In the genomic region with DNA sequence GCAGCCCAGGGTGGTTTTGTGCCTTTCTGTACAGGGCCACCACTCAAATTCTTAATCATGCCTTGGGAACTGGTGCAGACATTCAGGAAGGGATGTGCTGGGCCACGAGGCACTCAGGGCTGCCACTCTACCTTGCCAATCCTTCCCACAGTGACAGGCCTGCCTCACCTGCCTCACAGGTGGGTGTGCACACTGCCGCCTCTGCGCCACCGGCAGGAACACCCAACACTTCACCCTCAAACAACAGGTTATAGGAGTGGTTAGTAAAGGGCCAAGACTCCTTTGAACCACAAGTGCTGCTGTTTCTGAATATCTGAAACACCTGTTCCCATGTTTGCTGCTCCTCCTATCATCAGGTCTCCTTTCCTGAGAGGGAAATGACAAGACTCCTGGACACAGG, we compare ENCODE assay signal across 24 mouse cellular contexts. TPM values are rescaled to one million over a fixed set of nuclear protein-coding genes. Genes with fewer than 3 reads are reported as not detected.
A peak's percentile ranks its signal among the peaks of the same experiment; 100 is the strongest.
DNase-seq lines count a peak whose midpoint lies in the region; ATAC-seq and TF ChIP-seq lines count a peak whose summit lies in the region.
"Had no signal": no experiment of that assay in that cellular context is flagged by ENCODE, and none has a peak within 500 bp of the region (broad histone marks: within the 10 kb centered on the region; RNA-seq: fewer than 3 reads in every experiment).

No protein-coding gene starts in this region.

- 96% methylated on average over 4 of the region's 4 CpGs for WGBS in hindbrain, embryonic 13.5 days
- 95% methylated on average over 4 of the region's 4 CpGs for WGBS in hindbrain, embryonic 11.5 days
- 54% methylated on average over 4 of the region's 4 CpGs for WGBS in stomach, postnatal 0 days
- WGBS in kidney, embryonic 14.5 days = 92% methylated on average over 4 of the region's 4 CpGs

- peaks cover 34% of the 10 kb centered on the region for H3K4me1 ChIP-seq in hindbrain, embryonic 13.5 days (replicated peaks)
- H3K4me1 ChIP-seq in hindbrain, embryonic 11.5 days (replicated peaks; ENCODE audit: control insufficient read depth, insufficient read depth, low read length) = no peaks in the 10 kb centered on the region; the same call in 1 of the 2 replicates
- H3K4me1 ChIP-seq in stomach, postnatal 0 days (replicated peaks; ENCODE audit: control insufficient read depth, insufficient read depth) = no peaks in the 10 kb centered on the region; the same call in 1 of the 2 replicates
- peaks cover 5% of the 10 kb centered on the region; the same call in 1 of the 2 replicates for H3K4me1 ChIP-seq in kidney, embryonic 14.5 days (ENCODE audit: control insufficient read depth, insufficient read depth, low read length)

- no peak overlapping the region for H3K4me2 ChIP-seq in hindbrain, embryonic 13.5 days
- H3K4me2 ChIP-seq in hindbrain, embryonic 11.5 days (replicated peaks; ENCODE audit: low read depth, low read length) = no peak overlapping the region
- no peak overlapping the region for H3K4me2 ChIP-seq in stomach, postnatal 0 days (replicated peaks; ENCODE audit: low read depth)
- H3K4me2 ChIP-seq in kidney, embryonic 14.5 days (replicated peaks; ENCODE audit: low read depth, low read length) = no peak overlapping the region
- H3K4me2 ChIP-seq: forebrain, embryonic 12.5 days had no signal

- H3K9ac ChIP-seq in hindbrain, embryonic 13.5 days = peak overlapping the region; percentile 1; the same call in 1 of the 2 replicates
- H3K9ac ChIP-seq in hindbrain, embryonic 11.5 days (ENCODE audit: low read depth, low read length) = no peak overlapping the region
- H3K9ac ChIP-seq in stomach, postnatal 0 days (ENCODE audit: low read length) = no peak overlapping the region
- H3K9ac ChIP-seq in kidney, embryonic 14.5 days (ENCODE audit: low read depth, low read length) = no peak overlapping the region
- H3K9ac ChIP-seq: forebrain, embryonic 12.5 days; heart, embryonic 13.5 days; liver, postnatal 0 days had no signal

- no peaks in the 10 kb centered on the region for H3K9me3 ChIP-seq in hindbrain, embryonic 13.5 days
- H3K9me3 ChIP-seq in hindbrain, embryonic 11.5 days (ENCODE audit: control insufficient read depth, low read length) = no peaks in the 10 kb centered on the region
- no peaks in the 10 kb centered on the region for H3K9me3 ChIP-seq in stomach, postnatal 0 days (ENCODE audit: control insufficient read depth, low read length)
- no peaks in the 10 kb centered on the region for H3K9me3 ChIP-seq in kidney, embryonic 14.5 days (ENCODE audit: control insufficient read depth, low read length)
- H3K9me3 ChIP-seq: embryonic facial prominence, embryonic 10.5 days; forebrain, embryonic 12.5 days; heart, embryonic 13.5 days; midbrain, embryonic 10.5 days had no signal

- no peak overlapping the region for H3K27ac ChIP-seq in hindbrain, embryonic 13.5 days
- H3K27ac ChIP-seq in hindbrain, embryonic 11.5 days (ENCODE audit: low read depth, low read length) = no peak overlapping the region
- H3K27ac ChIP-seq in stomach, postnatal 0 days (replicated peaks) = peak overlapping the region; percentile 67
- no peak overlapping the region for H3K27ac ChIP-seq in kidney, embryonic 14.5 days (ENCODE audit: low read depth, low read length)
- H3K27ac ChIP-seq: embryonic facial prominence, embryonic 10.5 days; forebrain, embryonic 12.5 days; heart, embryonic 13.5 days; midbrain, embryonic 10.5 days had no signal

- no peak overlapping the region for H3K4me3 ChIP-seq in hindbrain, embryonic 13.5 days
- H3K4me3 ChIP-seq in hindbrain, embryonic 11.5 days (ENCODE audit: low read depth, low read length) = no peak overlapping the region
- no peak overlapping the region for H3K4me3 ChIP-seq in stomach, postnatal 0 days (ENCODE audit: low read depth, low read length)
- no peak overlapping the region for H3K4me3 ChIP-seq in kidney, embryonic 14.5 days (ENCODE audit: low read length)
- H3K4me3 ChIP-seq: embryonic facial prominence, embryonic 10.5 days; forebrain, embryonic 12.5 days; heart, embryonic 13.5 days had no signal

- no peak for ATAC-seq in hindbrain, embryonic 13.5 days (ENCODE audit: low FRiP score)
- ATAC-seq in hindbrain, embryonic 11.5 days (ENCODE audit: low FRiP score) = no peak
- ATAC-seq in stomach, postnatal 0 days (ENCODE audit: low FRiP score, low TSS enrichment) = peak; percentile 45; the same call in 1 of the 2 replicates
- no peak for ATAC-seq in kidney, embryonic 14.5 days (ENCODE audit: low FRiP score, low TSS enrichment)
- ATAC-seq: CD4-positive, CD25-positive, alpha-beta regulatory T cell, adult 4 months; liver, postnatal 0 days had no signal

- TF ChIP-seq EP300 in stomach, postnatal 0 days (optimal IDR thresholded peaks at IDR 0.05) = no peak

- peaks cover 17% of the 10 kb centered on the region for H3K27me3 ChIP-seq in hindbrain, embryonic 13.5 days
- peaks cover 2% of the 10 kb centered on the region; the same call in 1 of the 2 replicates for H3K27me3 ChIP-seq in hindbrain, embryonic 11.5 days (ENCODE audit: control insufficient read depth, insufficient read depth, low read length)
- H3K27me3 ChIP-seq in stomach, postnatal 0 days (ENCODE audit: control insufficient read depth, insufficient read depth, low read length) = no peaks in the 10 kb centered on the region
- peaks cover 4% of the 10 kb centered on the region for H3K27me3 ChIP-seq in kidney, embryonic 14.5 days (ENCODE audit: control insufficient read depth, insufficient read depth, low read length)

- no peak for DNase-seq in hindbrain, embryonic 11.5 days (ENCODE audit: low spot score)
- peak; percentile 48 for DNase-seq in thymus, postnatal 14 days
- DNase-seq in thymus, adult 18-20 months = no peak
- peak; percentile 38 for DNase-seq in lung, postnatal 36 days
- peak; percentile 71 for DNase-seq in stomach, postnatal 0 days (ENCODE audit: low spot score)
- no peak for DNase-seq in urinary bladder, postnatal 14 days (ENCODE audit: low spot score)
- DNase-seq: cerebellum, adult 8-10 months; heart, adult 18-20 months; heart, postnatal 36 days; kidney, adult 2 months; kidney, postnatal 14 days; left cerebral cortex, postnatal 4 days; liver; liver, postnatal 0 days; spleen, adult 18-20 months had no signal

- peak; percentile 28; the same call in 1 of the 2 replicates for TF ChIP-seq CTCF in stomach, postnatal 0 days (IDR thresholded peaks at IDR 0.05; ENCODE audit: low read depth)

- H3K36me3 ChIP-seq in hindbrain, embryonic 13.5 days = peaks cover 8% of the 10 kb centered on the region
- H3K36me3 ChIP-seq in hindbrain, embryonic 11.5 days (ENCODE audit: control insufficient read depth, insufficient read depth, low read length) = no peaks in the 10 kb centered on the region
- H3K36me3 ChIP-seq in stomach, postnatal 0 days (ENCODE audit: control insufficient read depth, insufficient read depth, low read length) = no peaks in the 10 kb centered on the region
- H3K36me3 ChIP-seq in kidney, embryonic 14.5 days (ENCODE audit: control insufficient read depth, insufficient read depth, low read length) = peaks cover 3% of the 10 kb centered on the region; the same call in 1 of the 2 replicates

RNA-seq across cellular contexts. Expression of a gene that starts 2.6 kb away (rescaled TPM):
- polyA plus RNA-seq in hindbrain, embryonic 13.5 days (2015; fragmentation: Nextera tagmentation; extraction: Ambion mirVana) = 138 and 150 TPM in 2 replicates
- polyA plus RNA-seq in hindbrain, embryonic 11.5 days (2014; fragmentation: Nextera tagmentation; extraction: Ambion mirVana) = 76.9 and 78.7 TPM in 2 replicates
- polyA plus RNA-seq in stomach, postnatal 0 days (2015; fragmentation: Nextera tagmentation; extraction: Ambion mirVana) = 21.3 and 21.4 TPM in 2 replicates
- polyA plus RNA-seq in kidney, embryonic 14.5 days (2014; fragmentation: Nextera tagmentation; extraction: Ambion mirVana) = 20.4 and 35.8 TPM in 2 replicates

RNA-seq across cellular contexts. Expression of a gene that starts 2.6 kb away (rescaled TPM):
- polyA plus RNA-seq in hindbrain, embryonic 13.5 days (2015; fragmentation: Nextera tagmentation; extraction: Ambion mirVana) = 0.29 and 0.31 TPM in 2 replicates
- 0.08 and 0.28 TPM in 2 replicates for polyA plus RNA-seq in hindbrain, embryonic 11.5 days (2014; fragmentation: Nextera tagmentation; extraction: Ambion mirVana)
- polyA plus RNA-seq in stomach, postnatal 0 days (2015; fragmentation: Nextera tagmentation; extraction: Ambion mirVana) = 0.24 and 0.30 TPM in 2 replicates
- 0.11 and 0.37 TPM in 2 replicates for polyA plus RNA-seq in kidney, embryonic 14.5 days (2014; fragmentation: Nextera tagmentation; extraction: Ambion mirVana)
- polyA plus RNA-seq: CD4-positive, CD25-positive, alpha-beta regulatory T cell, adult 4 months; liver, postnatal 0 days had no signal

RNA-seq across cellular contexts. Expression of a gene that starts 13.9 kb away (rescaled TPM):
- polyA plus RNA-seq in hindbrain, embryonic 13.5 days (2015; fragmentation: Nextera tagmentation; extraction: Ambion mirVana) = 61.3 and 63.2 TPM in 2 replicates
- polyA plus RNA-seq in hindbrain, embryonic 11.5 days (2014; fragmentation: Nextera tagmentation; extraction: Ambion mirVana) = 64.8 and 84.4 TPM in 2 replicates
- 37.1 and 38.4 TPM in 2 replicates for polyA plus RNA-seq in stomach, postnatal 0 days (2015; fragmentation: Nextera tagmentation; extraction: Ambion mirVana)
- polyA plus RNA-seq in kidney, embryonic 14.5 days (2014; fragmentation: Nextera tagmentation; extraction: Ambion mirVana) = 66.4 and 131 TPM in 2 replicates

RNA-seq across cellular contexts. Expression of a gene that starts 32.6 kb away (rescaled TPM):
- polyA plus RNA-seq in hindbrain, embryonic 13.5 days (2015; fragmentation: Nextera tagmentation; extraction: Ambion mirVana) = 12.6 and 14.5 TPM in 2 replicates
- polyA plus RNA-seq in hindbrain, embryonic 11.5 days (2014; fragmentation: Nextera tagmentation; extraction: Ambion mirVana) = 10.1 and 11.9 TPM in 2 replicates
- polyA plus RNA-seq in stomach, postnatal 0 days (2015; fragmentation: Nextera tagmentation; extraction: Ambion mirVana) = 5.9 and 6.2 TPM in 2 replicates
- polyA plus RNA-seq in kidney, embryonic 14.5 days (2014; fragmentation: Nextera tagmentation; extraction: Ambion mirVana) = 9.7 and 13.0 TPM in 2 replicates

RNA-seq across cellular contexts. Expression of a gene that starts 40.1 kb away (rescaled TPM):
- not detected in 2 replicates for polyA plus RNA-seq in hindbrain, embryonic 13.5 days (2015; fragmentation: Nextera tagmentation; extraction: Ambion mirVana)
- 0.13 TPM in 1 of 2 replicates, not detected in the other for polyA plus RNA-seq in hindbrain, embryonic 11.5 days (2014; fragmentation: Nextera tagmentation; extraction: Ambion mirVana)
- polyA plus RNA-seq in stomach, postnatal 0 days (2015; fragmentation: Nextera tagmentation; extraction: Ambion mirVana) = not detected in 2 replicates
- 0.29 TPM in 1 of 2 replicates, not detected in the other for polyA plus RNA-seq in kidney, embryonic 14.5 days (2014; fragmentation: Nextera tagmentation; extraction: Ambion mirVana)
- polyA plus RNA-seq: CD4-positive, CD25-positive, alpha-beta regulatory T cell, adult 4 months; frontal cortex, adult 2 months; heart, embryonic 13.5 days; kidney, adult 2 months; liver, postnatal 0 days; neural tube, embryonic 14.5 days had no signal

Comparison
In these comparisons a context has a peak if more than half of its experiments do, and no peak if none do; other contexts are left out.
1. DNase-seq: peak in thymus, postnatal 14 days (single experiment), lung, postnatal 36 days (single experiment) and stomach, postnatal 0 days (single experiment); none in hindbrain, embryonic 11.5 days (single experiment), thymus, adult 18-20 months (0 of 2) and urinary bladder, postnatal 14 days (single experiment).